Mouse (Mus musculus) ES-E14 (cell line): ENCODE data around the gene Nav3. TPM values are rescaled to one million over a fixed set of nuclear protein-coding genes. Genes with fewer than 3 reads are reported as not detected.
A peak's percentile ranks its signal among the peaks of the same experiment; 100 is the strongest.

Experiments
- DNase-seq: peaks from one replicate; pipeline ENCODE4 v3.0.0-alpha.2; 2013; ENCODE audit warnings: low read depth, low spot score
- H3K27ac ChIP-seq: 2 replicates; pipeline ENCODE4 v1.5.1; 2012; ENCODE audit warnings: low read depth, mild to moderate bottlenecking, low read length, moderate library complexity, mixed read lengths; ENCODE audit not compliant: poor library complexity, insufficient read depth, severe bottlenecking
- H3K36me3 ChIP-seq: 2 replicates; pipeline ENCODE4 v1.6.1; 2012; ENCODE audit warnings: mild to moderate bottlenecking, low read length, moderate library complexity, mixed read lengths; ENCODE audit not compliant: control insufficient read depth, poor library complexity, insufficient read depth, severe bottlenecking
- H3K4me1 ChIP-seq, 2 experiments: fragments of 150-350 bp in 1 of 2; sonication (generic) in 1 of 2; 2 replicates each; pipeline ENCODE4 v1.6.1; 2012; ENCODE audit warnings: low read length in 2 of 2, mild to moderate bottlenecking in 1 of 2, mixed read lengths in 1 of 2; ENCODE audit not compliant: control insufficient read depth in 2 of 2, insufficient read depth in 2 of 2, poor library complexity in 1 of 2
- H3K4me3 ChIP-seq, 2 experiments: fragments of 150-350 bp in 1 of 2; sonication (generic) in 1 of 2; 2 replicates each; pipeline ENCODE4 v1.5.1; 2012; ENCODE audit warnings: low read length in 2 of 2, low read depth in 1 of 2, mild to moderate bottlenecking in 1 of 2, mixed read lengths in 1 of 2; ENCODE audit not compliant: insufficient read depth in 1 of 2, poor library complexity in 1 of 2, severe bottlenecking in 1 of 2
- H3K9ac ChIP-seq: 2 replicates; pipeline ENCODE4 v1.6.1; 2012; ENCODE audit warnings: low read depth, mild to moderate bottlenecking, low read length, mixed read lengths; ENCODE audit not compliant: poor library complexity, insufficient read depth, severe bottlenecking
- H3K9me3 ChIP-seq: fragments of 150-350 bp; sonication (generic); 2 replicates; pipeline ENCODE4 v1.6.1; 2012; ENCODE audit warnings: low read depth, mild to moderate bottlenecking, low read length; ENCODE audit not compliant: control insufficient read depth, insufficient read depth
- CHD2 ChIP-seq: IDR thresholded peaks from 2 replicates; pipeline ENCODE4 v1.6.1; 2014; ENCODE audit warnings: mild to moderate bottlenecking, low read depth, low read length, inconsistent platforms
- HCFC1 ChIP-seq: IDR thresholded peaks from 2 replicates; pipeline ENCODE4 v1.6.1; 2012; ENCODE audit warnings: low read length, inconsistent platforms, borderline replicate concordance; ENCODE audit not compliant: insufficient read depth
- MAFK ChIP-seq: IDR thresholded peaks from 2 replicates; pipeline ENCODE4 v1.6.1; 2014; ENCODE audit warnings: mild to moderate bottlenecking, low read depth, low read length, inconsistent platforms; ENCODE audit not compliant: insufficient read depth
- ZC3H11A ChIP-seq: IDR thresholded peaks from 2 replicates; pipeline ENCODE4 v1.6.1; 2012; ENCODE audit warnings: low read depth, mild to moderate bottlenecking, inconsistent platforms, low read length, borderline replicate concordance
- ZNF384 ChIP-seq: IDR thresholded peaks from 2 replicates; pipeline ENCODE4 v1.6.1; 2012; ENCODE audit warnings: low read depth, low read length, inconsistent platforms
- in situ Hi-C, 2 experiments: fragments of 600-800 bp; cut with MboI; formaldehyde crosslinking; loops; one replicate each; pipeline ENCODE4 v1.15.1; 2025; ENCODE audit warnings: low sequenced_read_pairs in 2 of 2, inconsistent platforms in 1 of 2; ENCODE audit not compliant: unreplicated experiment in 2 of 2
- total RNA-seq: library from RNA; depleted of rRNA; stranded (reverse); fragments of 300-350 nt; gene quantifications from 2 replicates; pipeline ENCODE4 v1.2.3, GENCODE M21; 2012

The Nav3 gene
- total RNA-seq, 1 experiment: 1.4 TPM

DNA sequence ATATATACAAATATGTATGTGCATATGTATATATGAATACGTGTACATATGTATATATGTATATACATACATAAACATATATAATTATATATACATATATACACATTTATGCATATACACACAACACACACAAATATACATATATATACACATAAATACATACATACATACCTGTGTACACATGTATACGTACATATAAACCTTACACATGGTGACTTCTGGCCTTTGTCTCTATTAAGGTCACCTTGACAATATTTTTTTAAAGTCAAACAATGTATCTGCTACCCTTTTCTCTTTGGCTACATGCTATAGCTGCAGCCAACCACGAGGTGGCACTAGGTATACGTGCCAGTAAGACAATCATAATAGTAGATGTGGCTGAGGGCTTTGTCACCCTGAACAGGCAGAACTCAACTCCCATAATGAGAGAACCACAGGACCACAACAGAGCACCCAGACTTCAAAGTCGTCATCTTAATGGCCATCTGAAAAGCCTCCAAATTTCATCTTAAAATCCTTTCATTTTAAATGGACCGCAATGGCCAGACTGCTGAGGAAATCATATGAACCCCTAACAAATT is 535.3 kb downstream of the Nav3 start:
- Histone ChIP-seq H3K4me1 (no peaks in the 10 kb centered on the region), H3K36me3 (no peaks in the 10 kb centered on the region), H3K27ac (no peak overlapping the region), H3K4me3 (no peak overlapping the region), H3K9me3 (no peaks in the 10 kb centered on the region), H3K9ac (no peak overlapping the region)
- no peak for TF ChIP-seq HCFC1
- TF ChIP-seq CHD2: no peak
- no peak for TF ChIP-seq MAFK
- TF ChIP-seq ZC3H11A: peak; percentile 81
- 0 out of 2 replicates have a peak, but pooled peaks have one; percentile 35 for TF ChIP-seq ZNF384
- in situ Hi-C loops: loop anchor here (10.0 to 25.0 kb wide), 2 partner anchors 164 to 167 kb away; no protein-coding TSS in a partner anchor
- DNase-seq: peak; percentile 31

DNA sequence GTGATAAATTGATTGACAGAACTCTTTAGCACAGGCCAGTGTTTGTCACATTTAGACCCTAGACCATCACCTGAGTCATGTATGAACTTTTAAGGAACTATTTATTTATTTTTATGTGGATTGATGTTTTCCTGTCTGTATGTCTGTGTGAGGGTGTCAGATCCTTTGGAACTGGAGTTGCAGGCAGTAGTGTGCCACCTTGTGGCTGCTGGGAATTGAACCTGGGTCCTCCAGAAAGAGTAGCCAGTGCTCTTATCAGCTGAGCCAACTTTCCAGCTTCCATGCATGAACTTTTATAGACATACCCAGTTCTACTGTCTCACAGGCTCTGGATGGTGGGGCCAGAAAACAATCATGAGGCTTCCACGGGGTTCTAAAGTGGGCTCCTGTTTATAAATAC is 536.5 kb downstream of the Nav3 start:
- Histone ChIP-seq H3K9me3 (no peaks in the 10 kb centered on the region), H3K27ac (no peak overlapping the region), H3K4me1 (no peaks in the 10 kb centered on the region), H3K36me3 (no peaks in the 10 kb centered on the region), H3K9ac (no peak overlapping the region), H3K4me3 (no peak overlapping the region)
- in situ Hi-C loops: loop anchor here in 1 of 2 experiments (25.0 kb wide), 1 partner anchor 168 kb away; no protein-coding TSS in a partner anchor
- no peak for DNase-seq
- TF ChIP-seq MAFK (no peak), ZC3H11A (no peak), HCFC1 (no peak), CHD2 (no peak), ZNF384 (no peak)

GRCm38 (mm10) chr10:109907206-109907605 is 548.8 kb downstream of the Nav3 start:
- DNase-seq: no peak
- Histone ChIP-seq H3K9ac (no peak overlapping the region), H3K4me3 (no peak overlapping the region), H3K27ac (no peak overlapping the region), H3K9me3 (no peaks in the 10 kb centered on the region), H3K36me3 (no peaks in the 10 kb centered on the region), H3K4me1 (no peaks in the 10 kb centered on the region)
- TF ChIP-seq ZNF384 (no peak), MAFK (no peak), CHD2 (no peak), ZC3H11A (no peak), HCFC1 (no peak)
- in situ Hi-C loops: loop anchor here in 1 of 2 experiments (25.0 kb wide), 1 partner anchor 180 kb away; no protein-coding TSS in a partner anchor

GRCm38 (mm10) chr10:109906413-109906785 is 549.6 kb downstream of the Nav3 start:
- no peaks in the 10 kb centered on the region for H3K9me3 ChIP-seq
- TF ChIP-seq CHD2 (no peak), ZNF384 (no peak), HCFC1 (no peak), ZC3H11A (no peak), MAFK (no peak)
- H3K4me3 ChIP-seq: no peak overlapping the region
- no peaks in the 10 kb centered on the region for H3K36me3 ChIP-seq
- H3K4me1 ChIP-seq: no peaks in the 10 kb centered on the region
- H3K27ac ChIP-seq: no peak overlapping the region
- in situ Hi-C loops: loop anchor here in 1 of 2 experiments (25.0 kb wide), 1 partner anchor 181 kb away; no protein-coding TSS in a partner anchor
- DNase-seq: no peak
- no peak overlapping the region for H3K9ac ChIP-seq
